Comparison of ENCODE assay signal across 8 mouse cellular contexts in the genomic region with DNA sequence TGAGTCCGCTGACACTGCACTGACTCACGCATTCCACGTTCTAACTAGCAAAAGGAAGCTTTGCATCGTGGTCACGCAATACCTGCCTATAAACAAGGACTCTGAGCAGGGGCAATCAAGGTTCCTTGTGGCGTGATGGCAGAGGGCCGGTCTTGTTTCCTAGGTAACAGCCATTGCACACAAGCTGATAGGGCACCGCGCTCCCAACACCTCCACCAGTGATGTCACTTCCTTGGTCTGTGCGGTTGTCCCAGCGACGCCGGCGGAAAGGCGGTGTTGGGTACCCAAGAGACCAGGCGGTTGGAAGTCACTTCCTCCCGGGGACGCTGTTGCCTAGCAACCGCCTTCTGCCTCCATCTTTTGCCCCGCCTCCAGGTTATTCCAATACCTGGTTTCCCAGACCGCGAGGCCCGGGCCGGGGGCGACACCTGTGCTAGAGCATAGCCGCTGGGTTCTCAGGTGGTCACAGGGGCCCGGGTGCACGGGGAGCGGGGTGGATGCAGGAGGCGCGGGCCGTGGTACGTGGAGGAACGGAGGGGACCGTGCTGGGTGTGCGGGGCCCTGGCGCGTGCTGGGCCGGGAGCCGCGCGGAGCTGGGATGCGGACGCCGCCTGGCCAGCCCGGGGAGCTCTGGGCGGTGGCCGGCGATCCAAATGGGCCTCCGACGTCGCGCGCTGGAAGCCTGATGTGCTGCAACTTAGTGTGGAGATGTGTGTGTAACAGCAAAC. TPM values are rescaled to one million over a fixed set of nuclear protein-coding genes. Genes with fewer than 3 reads are reported as not detected.
DNase-seq lines count a peak whose midpoint lies in the region; ATAC-seq lines count a peak whose summit lies in the region.

Gene Map9 (plus strand): TSS at position 248 of the 728 bp plus-strand sequence.

- H3K36me3 ChIP-seq in embryonic facial prominence, embryonic 10.5 days (replicated peaks): peaks cover 7% of the 10 kb centered on the region; the same call in 1 of the 2 replicates
- H3K36me3 ChIP-seq in midbrain, embryonic 11.5 days (ENCODE audit: control insufficient read depth, insufficient read depth, low read length): no peaks in the 10 kb centered on the region

- intact Hi-C loops in left cerebral cortex, postnatal 4 days (cut with DNase I): no loop called here

- DNase-seq in adrenal gland, postnatal 14 days: peak; percentile 96
- peak; percentile 98 for DNase-seq in embryonic facial prominence, embryonic 10.5 days (ENCODE audit: low spot score)
- peak; percentile 100 for DNase-seq in heart, adult 11 months
- peak; percentile 100 for DNase-seq in kidney, adult 11 months
- DNase-seq in left cerebral cortex, postnatal 4 days: peak; percentile 98
- peak; percentile 99 for DNase-seq in midbrain, embryonic 11.5 days (ENCODE audit: low spot score, missing footprints)
- DNase-seq in right cerebral cortex, postnatal 4 days: peak; percentile 93
- peak; percentile 95 for DNase-seq in yolk sac, embryonic 10.5 days (ENCODE audit: low spot score)

- no peaks in the 10 kb centered on the region for H3K9me3 ChIP-seq in embryonic facial prominence, embryonic 10.5 days
- H3K9me3 ChIP-seq in midbrain, embryonic 11.5 days (ENCODE audit: control insufficient read depth, low read length): no peaks in the 10 kb centered on the region

- H3K4me1 ChIP-seq in embryonic facial prominence, embryonic 10.5 days: peaks cover 9% of the 10 kb centered on the region
- H3K4me1 ChIP-seq in midbrain, embryonic 11.5 days (ENCODE audit: control insufficient read depth, insufficient read depth, low read length): no peaks in the 10 kb centered on the region

- H3K4me2 ChIP-seq in midbrain, embryonic 11.5 days: peak within 1 kb of the TSS; percentile 62

- H3K4me3 ChIP-seq in embryonic facial prominence, embryonic 10.5 days: peak within 1 kb of the TSS; percentile 90
- peak within 1 kb of the TSS; percentile 78 for H3K4me3 ChIP-seq in midbrain, embryonic 11.5 days (ENCODE audit: low read depth, low read length)

- H3K27me3 ChIP-seq in embryonic facial prominence, embryonic 10.5 days (replicated peaks; ENCODE audit: low read depth, poor library complexity, severe bottlenecking): no peaks in the 10 kb centered on the region
- H3K27me3 ChIP-seq in midbrain, embryonic 11.5 days (ENCODE audit: control insufficient read depth, insufficient read depth, low read length): no peaks in the 10 kb centered on the region

- H3K27ac ChIP-seq in embryonic facial prominence, embryonic 10.5 days (replicated peaks): peak within 1 kb of the TSS; percentile 81
- no peak within 1 kb of the TSS; the same call in 1 of the 2 replicates for H3K27ac ChIP-seq in midbrain, embryonic 11.5 days (ENCODE audit: low read depth, low read length)

- ATAC-seq in midbrain, embryonic 11.5 days (ENCODE audit: low FRiP score): peak; percentile 100

- H3K9ac ChIP-seq in midbrain, embryonic 11.5 days (ENCODE audit: low read length): peak within 1 kb of the TSS; percentile 65

- under 1% methylated on average over 54 of the region's 54 CpGs for WGBS in embryonic facial prominence, embryonic 10.5 days
- under 1% methylated on average over 53 of the region's 54 CpGs for WGBS in midbrain, embryonic 11.5 days

RNA-seq across cellular contexts. Expression of gene Map9, which starts in this region (rescaled TPM):
- total RNA-seq in adrenal gland, postnatal 14 days (2021): 4.2 and 5.0 TPM in 2 replicates
- polyA plus RNA-seq in embryonic facial prominence, embryonic 10.5 days (2016; fragmentation: Nextera tagmentation; extraction: Ambion mirVana): 7.1 and 8.5 TPM in 2 replicates
- total RNA-seq in left cerebral cortex, postnatal 4 days (2021): 100 to 1,000 TPM; 145 to 155 TPM
- polyA plus RNA-seq in midbrain, embryonic 11.5 days (2014; fragmentation: Nextera tagmentation; extraction: Ambion mirVana): 13.9 and 14.4 TPM in 2 replicates

Comparison
In these comparisons a context has a peak if more than half of its experiments do, and no peak if none do; other contexts are left out.
1. RNA of gene Map9 (total RNA-seq): 145 to 155 TPM in left cerebral cortex, postnatal 4 days; 4.2 to 5.0 TPM in adrenal gland, postnatal 14 days; every median in the first group is over 10 times any median in the second.
2. Peak in every context shown above with its lines, with median percentiles within 50 percentile points of each other: DNase-seq.